Mouse (Mus musculus): ENCODE measurements around the gene Eef1a1.
"Not testable (repeated sequence)": the region's sequence is repeated elsewhere in the genome, so short reads cannot be mapped to it uniquely, and the experiment has no call there.

Eef1a1 gene

DNA sequence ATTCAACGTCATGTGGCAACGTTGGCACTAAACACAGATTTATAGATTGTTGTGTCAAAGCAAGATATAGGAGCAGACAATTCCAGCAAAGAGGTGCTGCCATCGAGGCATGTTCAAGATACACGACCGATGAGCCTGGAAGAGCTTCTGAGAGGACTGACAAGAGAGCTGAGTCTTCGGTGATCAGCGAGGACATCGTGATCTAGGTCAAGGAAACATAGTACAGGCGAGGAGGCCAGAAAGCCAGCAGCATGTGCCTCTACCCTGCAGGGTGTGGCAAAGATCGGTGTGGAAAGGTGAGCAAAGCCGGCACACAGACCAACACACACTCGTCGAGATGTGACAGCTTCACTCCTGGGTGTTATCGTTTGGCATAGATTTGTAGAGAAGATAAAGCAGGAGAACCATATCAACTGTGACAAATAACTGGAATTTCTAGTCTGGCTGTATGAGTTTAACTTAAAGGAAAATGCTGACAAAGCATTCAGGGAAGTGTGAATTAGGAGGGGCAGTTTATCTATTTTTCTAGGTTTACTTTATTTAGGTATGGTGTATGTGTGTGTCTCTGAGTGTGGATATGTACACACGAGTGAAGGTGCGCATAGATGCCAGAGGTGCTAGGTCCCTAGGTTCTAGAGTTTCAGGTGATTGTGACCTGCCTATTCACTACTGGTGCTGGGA lies 19.3 kb upstream of the Eef1a1 start:
- no peak for DNase-seq (ENCODE audit: low read depth, low spot score)

DNA sequence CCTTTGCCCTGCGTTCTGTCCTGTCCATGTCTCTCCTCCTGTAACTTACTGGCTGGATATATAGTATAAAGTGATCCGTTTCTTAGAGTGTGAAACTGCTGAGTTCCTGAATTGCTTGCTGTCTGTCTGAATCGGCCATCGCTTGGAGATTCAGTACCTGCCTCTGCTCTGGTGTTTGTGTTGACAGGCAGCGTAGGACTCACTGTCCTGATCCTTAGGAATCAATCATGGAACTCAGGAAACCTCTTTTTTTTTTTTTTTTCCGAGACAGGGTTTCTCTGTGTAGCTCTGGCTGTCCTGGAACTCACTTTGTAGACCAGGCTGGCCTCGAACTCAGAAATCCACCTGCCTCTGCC lies 17.7 kb upstream of the Eef1a1 start:
- DNase-seq (ENCODE audit: low read depth, low spot score), result no peak

DNA sequence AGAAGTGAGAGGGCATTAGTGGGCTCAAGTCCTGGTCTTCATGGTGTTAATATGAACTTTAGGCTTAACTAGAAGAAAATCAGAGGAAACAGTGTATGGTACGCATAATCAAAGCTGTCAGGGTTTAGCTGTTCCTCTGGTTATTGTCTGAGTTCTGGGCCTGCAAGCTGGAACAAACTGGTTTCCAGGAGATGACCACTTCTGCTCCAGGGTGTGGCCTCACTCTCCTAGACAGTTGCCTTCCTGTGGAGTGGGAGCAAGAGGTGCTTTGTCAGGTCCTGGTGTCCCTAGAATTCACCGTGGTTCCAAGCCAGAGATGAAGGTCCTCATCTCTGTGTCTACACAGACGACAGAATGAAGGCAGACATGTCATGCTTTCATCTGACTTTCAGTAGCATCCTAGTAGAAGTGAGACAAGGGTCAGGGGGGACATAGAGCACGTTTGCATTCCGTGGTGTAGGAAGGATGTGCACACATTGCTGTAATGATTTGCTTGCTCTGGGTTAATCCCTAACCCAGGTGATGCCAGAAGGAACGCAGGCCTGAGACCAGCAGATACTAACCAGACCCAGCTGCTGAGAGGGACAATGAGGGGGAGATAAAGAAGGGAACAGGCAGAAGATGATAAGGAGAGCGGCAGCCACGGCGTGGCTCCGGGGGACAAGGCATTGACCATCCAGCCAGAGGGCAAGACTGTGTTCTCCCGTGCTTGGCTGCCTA lies 17.2 kb upstream of the Eef1a1 start:
- DNase-seq (ENCODE audit: low read depth, low spot score), result no peak

DNA sequence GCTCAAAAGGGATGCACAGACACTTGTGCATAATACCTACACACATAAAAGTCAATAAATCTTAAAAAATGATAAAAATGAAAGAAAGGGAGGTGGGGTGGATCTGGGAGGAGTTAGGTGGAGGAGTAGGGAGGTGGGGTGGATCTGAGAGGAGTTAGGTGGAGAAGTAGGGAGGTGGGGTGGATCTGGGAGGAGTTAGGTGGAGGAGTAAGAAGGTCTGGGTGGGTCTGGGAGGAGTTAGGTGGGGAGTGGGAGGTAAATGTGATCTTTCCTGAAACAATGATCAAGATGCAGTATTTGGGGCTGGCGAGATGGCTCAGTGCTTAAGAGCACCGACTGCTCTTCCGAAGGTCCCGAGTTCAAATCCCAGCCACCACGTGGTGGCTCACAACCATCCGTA lies 16.3 kb upstream of the Eef1a1 start:
- no peak for DNase-seq (ENCODE audit: low read depth, low spot score)

DNA sequence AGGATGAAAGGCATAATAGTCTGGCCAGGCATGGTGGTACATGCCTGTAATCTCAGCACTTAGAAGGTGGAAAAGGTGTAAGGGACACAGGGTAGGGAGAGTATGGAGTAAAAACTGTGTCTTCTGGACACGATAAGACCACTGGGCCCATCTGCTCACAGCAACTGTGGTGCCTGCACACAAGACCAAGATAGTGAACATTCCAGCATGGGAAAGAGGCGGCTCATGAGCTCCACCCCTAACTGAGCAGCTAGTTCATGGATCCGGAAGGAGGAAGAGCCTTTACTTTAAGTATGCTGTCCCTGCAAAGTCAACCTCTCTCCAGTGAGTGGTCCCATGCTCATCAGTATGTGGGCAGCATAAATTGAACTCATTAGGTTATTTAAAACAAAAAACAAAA lies 15.7 kb upstream of the Eef1a1 start:
- DNase-seq (ENCODE audit: low read depth, low spot score), result no peak

DNA sequence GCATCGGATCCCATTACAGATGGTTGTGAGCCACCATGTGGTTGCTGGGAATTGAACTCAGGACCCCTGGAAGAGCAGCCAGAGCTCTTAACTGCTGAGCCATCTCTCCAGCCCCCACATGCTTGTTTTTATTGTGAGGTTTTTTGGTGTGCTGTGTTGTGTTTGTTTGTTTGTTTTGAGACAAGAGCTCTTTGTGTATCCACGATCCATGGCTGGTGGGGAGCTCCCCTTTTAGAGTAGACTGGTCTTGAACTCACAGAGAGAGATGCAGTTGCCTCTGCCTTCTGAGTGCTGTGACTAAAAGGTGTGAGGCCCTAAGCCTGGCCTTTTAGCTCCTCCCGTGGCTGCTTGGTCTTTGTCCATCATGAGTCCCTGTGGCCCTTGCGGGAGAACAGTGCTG lies 15.2 kb upstream of the Eef1a1 start:
- DNase-seq (ENCODE audit: low read depth, low spot score), result no peak

DNA sequence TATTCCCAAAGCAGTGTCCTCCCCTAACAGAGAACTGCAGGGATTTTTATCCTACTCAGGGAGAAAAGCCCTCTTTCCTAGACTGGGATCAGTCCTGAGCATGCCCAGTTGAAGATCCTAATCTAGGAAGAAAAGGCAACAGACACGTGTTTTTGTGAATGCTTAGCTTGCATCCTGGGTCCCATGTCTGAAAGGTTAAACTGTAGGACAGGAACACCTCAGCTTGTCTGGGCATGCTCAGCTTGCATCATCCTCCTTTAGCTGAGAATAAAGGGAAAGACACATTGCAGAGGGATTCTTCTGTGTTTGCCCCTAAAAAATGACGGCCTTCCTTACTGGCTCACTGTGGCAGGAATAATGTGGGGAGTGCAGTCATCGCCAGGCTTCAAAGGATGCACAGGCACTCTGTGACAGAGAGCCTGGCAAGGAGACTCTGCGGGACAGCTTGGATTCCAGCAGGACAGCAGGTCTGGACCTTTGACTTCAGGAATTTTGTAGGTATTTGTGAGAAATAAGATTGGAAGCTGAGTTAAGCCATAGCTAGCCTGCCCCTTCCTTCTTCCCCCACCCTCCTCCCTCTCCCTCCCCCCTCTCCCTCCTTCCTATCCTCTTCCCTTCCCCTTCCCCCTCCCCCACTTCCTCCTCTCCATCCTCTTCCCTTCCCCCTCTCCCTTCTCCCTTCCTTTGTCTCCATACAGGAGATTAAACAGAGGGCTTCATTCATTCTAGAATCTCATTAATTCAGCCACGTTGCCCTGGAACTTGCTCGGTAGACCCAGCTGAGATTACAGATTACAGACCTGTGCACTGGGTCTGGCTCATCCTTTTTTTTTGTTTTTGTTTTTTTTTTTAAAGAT lies 14.5 kb upstream of the Eef1a1 start:
- peak; percentile 33 for DNase-seq (ENCODE audit: low read depth, low spot score)

DNA sequence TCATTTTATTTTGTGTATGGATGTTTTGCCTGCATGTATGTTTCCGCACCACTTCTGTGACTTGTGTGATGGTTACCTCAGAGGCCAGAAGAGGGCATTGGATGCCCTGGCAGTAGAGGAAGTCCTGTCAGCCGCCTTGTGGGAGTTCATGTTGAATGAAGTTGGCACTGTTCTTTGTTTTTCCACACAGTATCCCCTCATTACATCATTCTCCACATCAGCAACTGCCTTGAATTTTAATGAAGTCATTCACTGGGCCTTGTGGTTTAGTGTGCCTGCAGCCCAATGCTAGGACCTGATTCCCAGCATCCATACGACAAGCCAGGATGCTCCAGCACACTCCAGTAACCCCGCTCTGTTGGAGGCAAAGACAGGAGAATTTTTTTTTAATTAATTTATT lies 12.3 kb upstream of the Eef1a1 start:
- peak; percentile 59 for DNase-seq (ENCODE audit: low read depth, low spot score)

DNA sequence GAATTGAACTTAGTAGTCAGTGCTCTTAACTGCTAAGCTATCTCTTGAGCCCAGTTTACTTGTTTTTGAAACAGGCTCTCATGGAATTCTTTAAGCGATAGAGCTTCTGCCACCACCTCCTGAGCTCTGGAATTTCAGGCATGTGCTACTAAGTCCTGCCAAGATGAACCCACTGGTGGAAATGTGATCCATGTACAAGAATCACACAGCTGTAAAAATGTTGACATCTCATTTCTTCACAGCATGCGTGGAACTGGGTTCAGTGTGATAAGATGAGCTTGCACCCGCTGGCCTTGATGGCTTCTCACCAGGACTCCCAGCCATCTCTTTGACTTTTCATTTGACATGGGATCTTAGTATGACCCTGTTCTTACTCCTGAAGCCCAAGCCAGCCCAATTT lies 11.4 kb upstream of the Eef1a1 start:
- DNase-seq (ENCODE audit: low read depth, low spot score), result peak; percentile 60

DNA sequence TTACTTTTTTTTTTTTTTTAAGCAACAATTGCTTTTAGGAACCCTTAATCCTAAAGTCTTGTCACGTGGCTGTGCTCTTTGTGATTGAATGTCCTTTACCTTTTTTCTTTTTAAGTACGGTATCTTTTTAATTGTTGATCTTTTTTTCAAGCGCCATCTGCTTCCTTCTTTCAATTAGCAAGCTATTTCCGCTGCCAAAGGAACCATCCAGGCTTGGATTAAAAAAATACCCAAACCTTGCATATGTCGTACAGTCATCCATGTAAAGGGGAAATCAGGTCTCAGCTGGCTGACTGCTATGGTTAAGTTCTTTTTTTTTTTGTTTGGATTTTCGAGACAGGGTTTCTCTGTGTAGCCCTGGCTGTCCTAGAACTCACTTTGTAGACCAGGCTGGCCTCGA lies 4.2 kb upstream of the Eef1a1 start:
- DNase-seq (ENCODE audit: low read depth, low spot score), result no peak

DNA sequence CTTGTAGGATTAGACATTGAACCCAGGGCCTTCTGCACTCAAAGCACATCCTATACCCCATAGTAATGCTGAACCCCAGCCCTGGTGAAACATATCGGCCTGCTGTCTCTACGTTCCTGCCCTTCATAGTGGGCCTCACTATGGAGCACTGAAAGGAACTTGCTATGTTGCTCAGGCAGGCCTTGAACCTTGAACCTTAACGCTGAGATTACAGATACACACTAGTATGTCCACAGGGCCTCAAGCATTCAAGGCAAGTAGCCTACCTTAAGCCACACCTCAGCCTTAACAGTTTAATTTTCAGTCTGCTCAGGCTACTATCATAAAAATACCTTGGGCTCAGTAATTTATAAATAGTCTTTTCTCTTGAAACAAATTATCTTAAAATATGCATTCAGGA lies 3.3 kb upstream of the Eef1a1 start:
- no peak for DNase-seq (ENCODE audit: low read depth, low spot score)

DNA sequence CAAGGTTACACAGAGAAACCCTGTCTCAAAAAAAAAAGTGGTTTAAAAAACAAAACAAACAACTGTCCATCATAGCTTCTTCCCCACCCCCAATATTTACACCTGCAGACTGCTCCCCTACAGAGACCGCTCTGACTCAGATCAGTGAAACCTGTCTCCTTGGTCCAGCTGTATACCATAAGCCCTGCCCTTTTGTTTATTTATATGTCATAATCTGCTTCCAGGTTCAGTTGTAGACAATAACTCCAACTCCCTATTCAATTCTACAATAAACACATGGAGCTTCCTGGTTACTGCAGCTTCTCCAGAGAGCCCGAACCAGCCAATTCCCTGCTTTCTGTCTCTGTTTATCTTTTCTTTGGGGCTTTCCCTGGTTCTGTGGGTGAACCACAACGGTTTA lies 2.2 kb upstream of the Eef1a1 start:
- DNase-seq (ENCODE audit: low read depth, low spot score), result no peak

DNA sequence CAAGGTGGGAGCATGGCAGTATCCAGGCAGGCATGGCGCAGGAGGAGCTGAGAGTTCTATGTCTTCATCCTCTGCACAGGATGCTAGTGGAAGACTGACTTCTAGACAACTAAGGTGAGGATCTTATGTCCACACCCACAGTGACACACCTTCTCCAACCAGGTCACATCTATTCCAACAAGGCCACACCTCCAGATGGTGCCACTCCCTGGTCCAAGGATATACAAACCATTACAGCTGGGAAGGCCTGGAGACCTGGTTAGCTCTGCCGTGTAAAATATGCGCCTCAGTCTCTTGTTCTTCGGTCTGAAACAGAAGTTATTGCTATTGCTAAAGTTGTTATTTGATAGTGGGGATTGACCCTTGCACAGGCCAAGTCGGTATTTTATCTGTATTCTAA lies 930 bp downstream of the Eef1a1 start:
- not testable (repeated sequence) for DNase-seq (ENCODE audit: low read depth, low spot score)

DNA sequence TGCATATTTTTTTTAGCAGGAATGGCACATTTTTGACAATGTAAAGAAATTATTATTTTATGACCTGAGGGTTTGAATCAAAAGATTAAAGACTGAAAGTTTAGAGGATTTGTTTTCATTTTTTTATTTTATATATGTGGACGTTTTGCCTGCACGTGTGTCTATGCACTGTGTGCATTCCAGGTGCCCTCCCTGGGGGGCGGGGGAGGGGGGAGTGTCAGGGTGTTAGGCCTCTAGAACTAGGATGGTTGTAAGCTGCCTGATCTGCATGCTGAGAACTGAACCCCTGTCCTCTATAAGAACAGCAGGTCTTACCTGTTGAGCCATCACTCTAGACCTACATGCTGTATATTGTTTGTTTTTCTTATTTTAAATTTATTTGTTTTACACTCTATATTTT lies 4.3 kb downstream of the Eef1a1 start:
- DNase-seq (ENCODE audit: low read depth, low spot score), result no peak

DNA sequence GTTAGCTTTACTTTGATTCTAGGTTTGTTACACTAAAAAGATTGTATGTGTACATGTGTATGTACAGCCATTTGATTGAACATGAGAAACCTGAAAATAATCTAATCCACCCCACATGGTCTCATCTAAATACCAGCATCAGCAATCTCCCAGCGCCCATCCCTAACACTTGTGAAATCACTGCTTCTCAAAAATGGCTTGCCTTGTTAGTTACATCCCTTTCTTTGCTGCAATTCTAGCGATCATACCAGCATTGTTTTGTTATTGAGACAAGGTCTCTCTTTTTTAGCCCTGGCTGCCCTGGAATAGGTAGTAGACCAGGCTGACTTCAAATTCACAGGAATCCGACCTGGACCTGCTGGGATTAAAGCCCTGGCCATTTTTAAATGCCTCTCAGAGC lies 6.6 kb downstream of the Eef1a1 start:
- DNase-seq (ENCODE audit: low read depth, low spot score), result no peak

DNA sequence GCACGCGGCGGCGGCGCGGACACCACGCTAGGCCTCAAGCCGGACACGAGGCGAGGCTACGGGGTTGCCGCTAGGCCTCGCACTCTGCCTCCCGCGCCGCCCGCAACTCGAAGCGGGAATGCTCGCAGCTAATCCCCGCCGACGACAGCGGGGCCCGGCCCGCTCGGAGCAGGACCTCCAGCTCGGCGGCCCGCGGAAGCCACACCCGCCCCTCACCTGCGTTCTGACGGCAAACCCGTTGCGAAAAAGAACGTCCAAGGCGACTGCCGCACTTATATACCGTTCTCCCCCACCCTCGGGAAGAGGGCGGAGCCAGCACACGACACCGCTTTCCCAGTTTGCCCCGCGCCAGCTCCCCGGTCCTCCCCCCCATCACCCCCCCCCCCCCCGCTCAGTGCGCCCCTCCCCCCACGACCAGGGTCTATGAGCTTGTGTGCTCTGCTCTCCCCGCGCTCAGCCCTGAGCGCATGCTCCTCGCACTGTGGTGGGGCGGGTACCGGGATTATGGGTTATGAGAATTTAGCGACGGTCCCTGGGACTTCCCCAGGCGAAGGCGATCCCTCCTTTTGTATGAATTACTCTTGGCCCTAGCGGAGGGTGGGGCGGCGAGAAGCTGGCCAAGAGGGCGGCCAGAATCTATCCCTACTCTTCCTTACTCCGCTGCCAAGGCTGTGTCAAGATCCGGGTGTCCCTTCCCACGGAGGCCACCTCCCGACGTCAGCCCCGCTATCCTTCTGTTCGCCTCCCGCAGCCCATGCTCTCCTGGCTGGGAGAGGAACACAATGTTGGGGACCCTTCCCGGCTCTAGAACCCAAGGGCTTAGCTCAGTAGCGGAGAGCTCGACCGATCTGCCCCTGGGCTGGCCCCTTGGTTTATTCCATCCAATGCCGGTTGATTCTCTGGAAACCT lies 7.3 kb downstream of the Eef1a1 start:
- DNase-seq (ENCODE audit: low read depth, low spot score), result peak; percentile 98

DNA sequence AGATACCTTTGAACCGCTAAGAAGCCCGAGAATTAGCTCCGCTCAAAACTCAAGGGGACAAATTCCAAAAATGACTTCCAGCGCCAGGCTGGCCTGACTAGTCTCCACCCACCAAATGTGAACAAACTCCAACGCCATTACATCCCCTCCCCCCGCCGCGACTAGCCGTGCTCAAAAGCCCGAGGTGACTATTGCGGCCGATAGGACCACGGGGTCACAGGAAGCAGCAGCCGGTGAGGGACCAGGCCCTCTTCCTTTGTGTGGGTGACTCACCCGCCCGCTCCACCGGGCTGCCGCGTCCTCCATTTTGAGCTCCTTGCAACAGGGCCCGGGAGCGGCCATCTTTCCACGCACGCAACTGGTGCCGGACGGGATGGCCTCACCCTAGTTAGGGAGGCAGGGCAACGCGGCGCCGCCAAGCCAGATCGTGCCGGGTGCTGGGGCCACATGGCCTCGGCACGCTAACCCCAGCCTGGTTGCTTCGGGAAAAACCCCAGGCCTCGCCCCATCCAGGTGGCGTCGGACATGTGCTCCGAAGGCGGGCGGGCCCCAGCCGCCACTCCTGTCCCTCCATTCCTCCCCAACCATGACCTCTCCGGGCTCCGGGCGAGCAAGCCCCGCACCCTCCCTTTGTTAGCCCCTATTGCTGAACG lies 8.1 kb downstream of the Eef1a1 start:
- DNase-seq (ENCODE audit: low read depth, low spot score), result peak; percentile 73

DNA sequence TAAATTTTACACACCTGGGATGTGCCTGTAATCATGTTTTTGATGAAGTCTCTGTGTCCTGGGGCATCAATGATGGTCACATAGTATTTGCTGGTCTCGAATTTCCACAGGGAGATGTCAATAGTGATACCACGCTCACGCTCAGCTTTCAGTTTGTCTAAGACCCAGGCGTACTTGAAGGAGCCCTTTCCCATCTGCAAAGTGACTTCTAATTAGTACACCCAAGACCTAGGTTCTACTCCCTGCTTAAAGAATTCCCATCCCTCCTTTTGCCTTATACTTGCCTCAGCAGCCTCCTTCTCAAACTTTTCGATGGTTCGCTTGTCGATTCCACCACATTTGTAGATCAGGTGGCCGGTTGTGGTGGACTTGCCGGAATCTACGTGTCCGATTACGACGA lies 8.7 kb downstream of the Eef1a1 start:
- DNase-seq (ENCODE audit: low read depth, low spot score), result not testable (repeated sequence)

DNA sequence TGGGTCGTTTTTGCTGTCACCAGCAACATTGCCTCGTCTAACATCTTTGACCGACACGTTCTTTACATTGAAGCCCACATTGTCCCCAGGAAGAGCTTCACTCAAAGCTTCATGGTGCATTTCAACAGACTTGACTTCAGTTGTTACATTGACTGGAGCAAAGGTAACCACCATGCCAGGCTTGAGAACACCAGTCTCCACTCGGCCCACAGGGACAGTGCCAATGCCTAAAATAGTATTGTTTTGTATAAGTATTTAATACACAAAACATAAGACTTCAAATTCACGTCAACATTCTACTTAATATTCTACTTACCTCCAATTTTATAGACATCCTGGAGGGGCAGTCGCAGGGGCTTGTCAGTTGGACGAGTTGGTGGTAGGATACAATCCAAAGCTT lies 9.6 kb downstream of the Eef1a1 start:
- not testable (repeated sequence) for DNase-seq (ENCODE audit: low read depth, low spot score)

DNA sequence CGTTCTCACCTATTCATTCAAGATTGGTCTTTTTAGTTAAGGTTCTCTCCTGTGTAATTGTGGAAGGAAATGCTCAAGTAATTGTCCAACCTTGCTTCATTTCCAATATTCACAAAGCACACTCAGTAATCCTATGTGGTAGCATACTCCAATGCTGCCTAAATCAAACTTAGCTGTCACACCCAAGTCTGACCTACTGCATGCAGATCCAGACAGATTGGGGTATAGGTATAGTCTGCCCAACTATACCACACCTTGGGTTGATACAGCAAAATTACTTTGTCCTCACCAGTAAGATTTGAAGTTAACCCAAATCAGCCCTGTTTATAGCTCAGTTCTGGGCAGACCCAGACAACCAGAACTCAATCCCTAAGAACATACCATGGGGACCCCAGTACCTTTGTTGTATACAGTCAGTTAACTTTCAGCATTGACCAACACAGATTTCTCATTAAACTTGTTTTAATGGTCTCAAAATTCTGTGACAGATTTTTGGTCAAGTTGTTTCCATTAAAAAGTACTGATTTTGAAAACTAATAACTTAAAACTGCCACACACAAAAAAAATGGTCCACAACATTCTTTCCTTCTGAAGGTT lies 10.8 kb downstream of the Eef1a1 start:
- DNase-seq (ENCODE audit: low read depth, low spot score), result peak; percentile 29

All from 3T3-L1 (cell line).